ENCODE assay signal across 16 mouse cellular contexts in the genomic region with DNA sequence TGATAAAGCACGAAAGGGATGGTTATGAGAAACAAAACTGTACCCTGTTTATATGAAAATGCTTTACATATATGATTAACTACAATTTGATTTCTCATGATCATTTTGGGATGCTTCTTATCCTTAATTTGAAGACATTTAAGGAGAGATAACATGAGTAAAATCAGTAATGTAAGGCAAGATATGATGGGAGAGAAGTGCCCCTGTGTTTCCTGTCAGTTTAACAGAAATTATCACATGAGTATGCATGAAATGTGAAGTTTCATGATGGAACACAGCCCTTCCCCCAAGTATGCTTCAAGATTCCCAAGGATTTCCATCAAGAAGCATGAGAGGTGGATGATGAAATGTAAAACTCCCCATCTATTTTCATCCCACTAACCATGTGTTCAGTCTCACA.
"Had no signal": no experiment of that assay in that cellular context is flagged by ENCODE, and none has a peak within 500 bp of the region (broad histone marks: within the 10 kb centered on the region; RNA-seq: fewer than 3 reads in every experiment).

No protein-coding gene starts in this region.

- H3K36me3 ChIP-seq: neural tube, embryonic 13.5 days; neural tube, embryonic 15.5 days; stomach, embryonic 15.5 days had no signal

- H3K9me3 ChIP-seq: neural tube, embryonic 13.5 days; neural tube, embryonic 15.5 days; stomach, embryonic 15.5 days had no signal

- H3K4me1 ChIP-seq: neural tube, embryonic 13.5 days; neural tube, embryonic 15.5 days; stomach, embryonic 15.5 days had no signal

- H3K9ac ChIP-seq: neural tube, embryonic 13.5 days; neural tube, embryonic 15.5 days; stomach, embryonic 15.5 days had no signal

- H3K4me3 ChIP-seq: neural tube, embryonic 13.5 days; neural tube, embryonic 15.5 days; stomach, embryonic 15.5 days had no signal

- DNase-seq: retina, postnatal 1 day; right cerebral cortex, adult 18-20 months; right cerebral cortex, postnatal 14 days; right cerebral cortex, postnatal 25 days; right cerebral cortex, postnatal 4 days; spleen, adult 18-20 months; thymus, adult 18-20 months; thymus, adult 2 months; thymus, postnatal 14 days; thymus, postnatal 25 days; thymus, postnatal 36 days; thymus, postnatal 4 days had no signal

- H3K27me3 ChIP-seq: neural tube, embryonic 13.5 days; neural tube, embryonic 15.5 days; stomach, embryonic 15.5 days had no signal

- H3K27ac ChIP-seq: neural tube, embryonic 13.5 days; neural tube, embryonic 15.5 days; stomach, embryonic 15.5 days; stomach, postnatal 0 days had no signal
